Mouse (Mus musculus): ENCODE measurements around the gene Elovl1.

The Elovl1 gene

GRCm38 (mm10) chr4:118428531-118429214 is 780 bp downstream of the Elovl1 start:
- DNase-seq (ENCODE audit: low spot score in 2 of 2), result peak in 1 of 2 experiments; percentile 37

- DNase-seq (ENCODE audit: low spot score in 2 of 2), result peak; percentile 68 to 74
Observed at GRCm38 (mm10) chr4:118429215-118429895, 1.5 kb downstream of the Elovl1 start.

- no peak for DNase-seq (ENCODE audit: low spot score in 2 of 2)
Observed at GRCm38 (mm10) chr4:118432332-118432731, 4.4 kb downstream of the Elovl1 start.

- DNase-seq (ENCODE audit: low spot score in 2 of 2), result peak; percentile 82 to 86
Observed at GRCm38 (mm10) chr4:118436820-118437603, 9.1 kb downstream of the Elovl1 start, which contains the start of gene Cdc20. TSS of gene Cdc20 (minus strand) at chr4:118437352.

GRCm38 (mm10) chr4:118437829-118438253 is 9.9 kb downstream of the Elovl1 start:
- DNase-seq (ENCODE audit: low spot score in 2 of 2), result peak in 1 of 2 experiments; percentile 14

GRCm38 (mm10) chr4:118445088-118445487 is 17.2 kb downstream of the Elovl1 start:
- DNase-seq (ENCODE audit: low spot score in 2 of 2), result no peak

GRCm38 (mm10) chr4:118445781-118446414 is 18.0 kb downstream of the Elovl1 start:
- DNase-seq (ENCODE audit: low spot score in 2 of 2), result peak; percentile 21 to 27

- DNase-seq (ENCODE audit: low spot score in 2 of 2), result no peak
Observed at GRCm38 (mm10) chr4:118446415-118447153, 18.7 kb downstream of the Elovl1 start.

- no peak for DNase-seq (ENCODE audit: low spot score in 2 of 2)
Observed at GRCm38 (mm10) chr4:118457345-118457975, 29.6 kb downstream of the Elovl1 start, which contains the start of gene Mpl. TSS of gene Mpl (minus strand) at chr4:118457513.

- DNase-seq (ENCODE audit: low spot score in 2 of 2), result no peak
Observed at GRCm38 (mm10) chr4:118464956-118465355, 37.1 kb downstream of the Elovl1 start.

- no peak for DNase-seq (ENCODE audit: low spot score in 2 of 2)
Observed at GRCm38 (mm10) chr4:118465697-118466163, 37.8 kb downstream of the Elovl1 start.

GRCm38 (mm10) chr4:118471281-118471680 is 43.4 kb downstream of the Elovl1 start:
- DNase-seq (ENCODE audit: low spot score in 2 of 2), result no peak

- no peak for DNase-seq (ENCODE audit: low spot score in 2 of 2)
Observed at GRCm38 (mm10) chr4:118472687-118473086, 44.8 kb downstream of the Elovl1 start.

GRCm38 (mm10) chr4:118476773-118477530 is 49.1 kb downstream of the Elovl1 start:
- no peak for DNase-seq (ENCODE audit: low spot score in 2 of 2)
